Mouse (Mus musculus) CH12.LX (cell line): Measurements from ENCODE around the gene Cerkl. TPM values are rescaled to one million over a fixed set of nuclear protein-coding genes. Genes with fewer than 3 reads are reported as not detected.
A peak's percentile ranks its signal among the peaks of the same experiment; 100 is the strongest.

Experiments used
- DNase-seq: peaks from one replicate; pipeline ENCODE4 v3.0.0-alpha.2; 2013; ENCODE audit errors: extremely low read depth
- H3K27ac ChIP-seq: 2 replicates; pipeline ENCODE4 v1.5.1; 2012; ENCODE audit warnings: low read depth, mild to moderate bottlenecking, control low read depth, moderate library complexity; ENCODE audit not compliant: insufficient read depth
- H3K27me3 ChIP-seq: replicated peaks from 2 replicates; pipeline ENCODE3; 2012; ENCODE audit warnings: inconsistent platforms
- H3K36me3 ChIP-seq, 2 experiments: replicated peaks in 1 of 2; 2 replicates each; pipeline versions ENCODE3 to v1.6.1; 2012; ENCODE audit warnings: inconsistent platforms in 1 of 2, low read length in 1 of 2, mild to moderate bottlenecking in 1 of 2, mixed read lengths in 1 of 2, moderate library complexity in 1 of 2; ENCODE audit not compliant: control insufficient read depth in 1 of 2, insufficient read depth in 1 of 2
- H3K4me1 ChIP-seq, 2 experiments: 2 replicates each; pipeline ENCODE4 v1.6.1; 2012; ENCODE audit warnings: inconsistent platforms in 1 of 2, moderate library complexity in 1 of 2; ENCODE audit not compliant: insufficient read depth in 2 of 2, control insufficient read depth in 1 of 2
- H3K4me2 ChIP-seq: 2 replicates; pipeline ENCODE4 v1.6.1; 2012; ENCODE audit warnings: low read depth, mild to moderate bottlenecking, control low read depth; ENCODE audit not compliant: poor library complexity, insufficient read depth, severe bottlenecking
- H3K4me3 ChIP-seq, 3 experiments: fragments of 150-350 bp in 1 of 3; sonication (generic) in 1 of 3; replicated peaks in 1 of 3; 2 replicates each; pipeline versions ENCODE3 to v1.5.1; 2011 to 2012; ENCODE audit warnings: low read depth in 2 of 3, low read length in 2 of 3, mild to moderate bottlenecking in 2 of 3, moderate library complexity in 2 of 3, control low read depth in 1 of 3, improper control_type of control experiment in 1 of 3, inconsistent platforms in 1 of 3, mixed read lengths in 1 of 3; ENCODE audit not compliant: poor library complexity in 1 of 3
- H3K79me2 ChIP-seq: replicated peaks from 2 replicates; pipeline ENCODE4 v1.6.1; 2012; ENCODE audit warnings: mild to moderate bottlenecking, moderate library complexity; ENCODE audit not compliant: control insufficient read depth, poor library complexity, insufficient read depth, severe bottlenecking; ENCODE audit errors: extremely low read depth
- H3K9ac ChIP-seq: 2 replicates; pipeline ENCODE4 v1.6.1; 2012; ENCODE audit warnings: low read depth, mild to moderate bottlenecking, control low read depth, moderate library complexity; ENCODE audit not compliant: insufficient read depth
- H3K9me3 ChIP-seq: replicated peaks from 2 replicates; pipeline ENCODE3; 2012; ENCODE audit warnings: low read length, inconsistent platforms, mixed read lengths
- ELF1 ChIP-seq: IDR thresholded peaks from 2 replicates; pipeline ENCODE4 v1.6.1; 2014; ENCODE audit warnings: low read depth, mild to moderate bottlenecking, inconsistent platforms, low read length, improper control_type of control experiment
- GABPA ChIP-seq: IDR thresholded peaks from 2 replicates; pipeline ENCODE4 v1.6.1; 2012; ENCODE audit warnings: low read depth, low read length, improper control_type of control experiment, inconsistent platforms; ENCODE audit not compliant: insufficient replicate concordance
- HCFC1 ChIP-seq: IDR thresholded peaks from 2 replicates; pipeline ENCODE4 v1.6.1; 2012; ENCODE audit warnings: low read depth, mild to moderate bottlenecking, inconsistent platforms, low read length, improper control_type of control experiment
- JUND ChIP-seq: conservative IDR thresholded peaks from 2 replicates; pipeline ENCODE4 v1.6.1; 2011; ENCODE audit warnings: low read depth, low read length, improper control_type of control experiment
- MAX ChIP-seq: IDR thresholded peaks from 2 replicates; pipeline ENCODE4 v1.6.1; 2011; ENCODE audit warnings: low read length, improper control_type of control experiment
- MXI1 ChIP-seq: IDR thresholded peaks from 2 replicates; pipeline ENCODE4 v1.6.1; 2011; ENCODE audit warnings: mild to moderate bottlenecking, low read depth, low read length, improper control_type of control experiment
- NRF1 ChIP-seq: IDR thresholded peaks from 2 replicates; pipeline ENCODE4 v1.6.1; 2014; ENCODE audit warnings: low read depth, mild to moderate bottlenecking, inconsistent platforms, low read length, improper control_type of control experiment, moderate library complexity
- PAX5 ChIP-seq: IDR thresholded peaks from 2 replicates; pipeline ENCODE4 v1.6.1; 2012; ENCODE audit warnings: low read length, inconsistent platforms, mixed read lengths
- POLR2A ChIP-seq: IDR thresholded peaks from 2 replicates; pipeline ENCODE4 v1.6.1; 2011; ENCODE audit warnings: low read depth, mild to moderate bottlenecking, improper control_type of control experiment, low read length
- POLR2AphosphoS2 ChIP-seq: IDR thresholded peaks from 2 replicates; pipeline ENCODE4 v1.6.1; 2011; ENCODE audit warnings: low read depth, low read length, improper control_type of control experiment
- RAD21 ChIP-seq: IDR thresholded peaks from 2 replicates; pipeline ENCODE4 v1.6.1; 2011; ENCODE audit warnings: low read depth, mild to moderate bottlenecking, low read length, improper control_type of control experiment, moderate library complexity
- RCOR1 ChIP-seq: conservative IDR thresholded peaks from 2 replicates; pipeline ENCODE4 v1.6.1; 2012; ENCODE audit warnings: low read depth, mild to moderate bottlenecking, inconsistent platforms, low read length, improper control_type of control experiment
- SIN3A ChIP-seq: IDR thresholded peaks from 2 replicates; pipeline ENCODE4 v1.6.1; 2012; ENCODE audit warnings: low read length, improper control_type of control experiment, inconsistent platforms
- SMC3 ChIP-seq: IDR thresholded peaks from 2 replicates; pipeline ENCODE4 v1.6.1; 2011; ENCODE audit warnings: low read depth, low read length, improper control_type of control experiment
- TCF12 ChIP-seq: IDR thresholded peaks from 2 replicates; pipeline ENCODE4 v1.6.1; 2014; ENCODE audit warnings: low read depth, mild to moderate bottlenecking, inconsistent platforms, low read length, improper control_type of control experiment
- dilution Hi-C: fragments of 300-500 bp; cut with MboI; formaldehyde crosslinking; loops from 2 replicates; pipeline ENCODE4 v1.14.3; 2020; ENCODE audit warnings: low sequenced_read_pairs; ENCODE audit not compliant: extremely low pct_unique_long_range_greater_than_20kb, extremely low pct_ligation_motif_present
- in situ Hi-C: fragments of 300-500 bp; cut with MboI; formaldehyde crosslinking; loops from 3 replicates; pipeline ENCODE4 v1.14.3; 2019; ENCODE audit warnings: low sequenced_read_pairs, low pct_ligation_motif_present, low pct_unique_long_range_greater_than_20kb, mixed read lengths
- polyA plus RNA-seq: library from polyadenylated mRNA; unstranded; fragments of >175 nt; gene quantifications from 2 replicates; pipeline ENCODE4 v1.2.1, GENCODE M21; 2012; ENCODE audit warnings: low read depth; ENCODE audit not compliant: insufficient read length
- total RNA-seq, 2 experiments: library from RNA; depleted of rRNA; stranded (reverse); fragments of 300-350 nt in 1 of 2; fragments of >200 nt in 1 of 2; gene quantifications; 2 replicates each; pipeline ENCODE4 v1.2.3; 2012 to 2014

Gene Cerkl
- total and polyA plus RNA-seq, 3 experiments = 10.9 to 19.6 (median 15.6) TPM

- H3K9ac ChIP-seq = no peak overlapping the region
- H3K27me3 ChIP-seq = no peaks in the 10 kb centered on the region
- dilution Hi-C loops = no loop called here
- TF ChIP-seq ELF1 (no peak), NRF1 (no peak), JUND (no peak), PAX5 (no peak), POLR2A (no peak), RCOR1 (no peak), MXI1 (no peak), SIN3A (no peak)
- in situ Hi-C loops = no loop called here
- H3K36me3 ChIP-seq = no peaks in the 10 kb centered on the region
- peaks cover 0 to 5% of the 10 kb centered on the region in 2 experiments; a peak in 2 of 4 replicates for H3K4me1 ChIP-seq
- H3K4me2 ChIP-seq = no peak overlapping the region
- no peak overlapping the region for H3K27ac ChIP-seq
- no peak overlapping the region for H3K4me3 ChIP-seq
- no peaks in the 10 kb centered on the region for H3K9me3 ChIP-seq
- no peaks in the 10 kb centered on the region for H3K79me2 ChIP-seq
- peak; percentile 24 for DNase-seq
Measured at GRCm38 (mm10) chr2:79421696-79422095, 34.9 kb downstream of the Cerkl start.

- no peaks in the 10 kb centered on the region for H3K9me3 ChIP-seq
- TF ChIP-seq HCFC1 = no peak
- TF ChIP-seq, all 38 proteins: peak for 0
- H3K27me3 ChIP-seq = no peaks in the 10 kb centered on the region
- H3K79me2 ChIP-seq = no peaks in the 10 kb centered on the region
- no peak overlapping the region for H3K4me3 ChIP-seq
- dilution Hi-C loops = no loop called here
- in situ Hi-C loops = no loop called here
- no peaks in the 10 kb centered on the region for H3K36me3 ChIP-seq
- no peak overlapping the region for H3K9ac ChIP-seq
- H3K27ac ChIP-seq = no peak overlapping the region
- H3K4me1 ChIP-seq = no peaks in the 10 kb centered on the region
- no peak for DNase-seq
- H3K4me2 ChIP-seq = no peak overlapping the region
Measured at GRCm38 (mm10) chr2:79414505-79414904, 42.1 kb downstream of the Cerkl start.

- no peak overlapping the region for H3K4me3 ChIP-seq
- DNase-seq = no peak
- no peaks in the 10 kb centered on the region for H3K9me3 ChIP-seq
- in situ Hi-C loops (no loop called here), dilution Hi-C loops (no loop called here)
- H3K9ac ChIP-seq = no peak overlapping the region
- no peaks in the 10 kb centered on the region for H3K27me3 ChIP-seq
- H3K4me1 ChIP-seq = no peaks in the 10 kb centered on the region
- no peaks in the 10 kb centered on the region for H3K36me3 ChIP-seq
- no peak for TF ChIP-seq PAX5
- TF ChIP-seq JUND = no peak
- TF ChIP-seq POLR2AphosphoS2 = no peak
- TF ChIP-seq RAD21 = no peak
- no peak for TF ChIP-seq TCF12
- TF ChIP-seq ELF1 = no peak
- TF ChIP-seq GABPA = no peak
- TF ChIP-seq MAX = no peak
- no peak for TF ChIP-seq SMC3
- H3K4me2 ChIP-seq = no peak overlapping the region
- no peaks in the 10 kb centered on the region for H3K79me2 ChIP-seq
- H3K27ac ChIP-seq = no peak overlapping the region
Measured at GRCm38 (mm10) chr2:79410903-79411255, 45.7 kb downstream of the Cerkl start.
